Mouse (Mus musculus) neutrophil, adult 5-6 weeks (primary cell): ENCODE measurements around the gene Cd2bp2. TPM values are rescaled to one million over a fixed set of nuclear protein-coding genes. Genes with fewer than 3 reads are reported as not detected.
A peak's percentile ranks its signal among the peaks of the same experiment; 100 is the strongest.

ENCODE experiments used
- ATAC-seq: fragments of 151-379, 151-347 bp; 2 replicates; pipeline ENCODE4 v1.8.0; 2017; ENCODE audit warnings: mild to moderate bottlenecking, moderate TSS enrichment; ENCODE audit not compliant: insufficient number of reproducible peaks, poor library complexity, low FRiP score, severe bottlenecking; ENCODE audit errors: extremely low read depth
- total RNA-seq: library from RNA; stranded (forward); fragments of 200-1000 nt; gene quantifications from 2 replicates; pipeline ENCODE4 v1.2.3, GENCODE M21; 2017

Gene Cd2bp2
- total RNA-seq, 1 experiment from 2014 or later: 58.3 TPM

DNA sequence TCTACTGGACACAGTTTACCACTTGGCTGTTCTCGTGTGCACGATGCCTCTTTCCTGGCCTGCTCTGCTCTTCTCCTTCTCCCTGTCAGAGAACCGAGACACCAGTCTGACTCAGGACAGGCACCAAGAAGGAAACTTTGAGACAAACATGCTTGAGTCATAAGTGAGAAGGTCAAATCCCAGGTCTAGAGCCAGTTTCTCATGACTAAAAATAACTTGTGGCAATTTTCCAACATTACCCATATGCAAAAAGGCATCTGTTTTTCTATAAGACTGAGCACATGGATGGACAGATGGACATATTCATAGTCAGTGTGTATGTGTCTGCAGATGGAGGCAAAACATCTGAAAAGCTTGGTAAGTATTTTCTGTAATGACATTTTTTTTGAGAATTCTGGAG is 42.4 kb downstream of the Cd2bp2 start:
- ATAC-seq: no peak

GRCm38 (mm10) chr7:127152464-127152863 is 43.4 kb downstream of the Cd2bp2 start:
- no peak for ATAC-seq

GRCm38 (mm10) chr7:127147901-127148300 is 47.9 kb downstream of the Cd2bp2 start:
- ATAC-seq: no peak

GRCm38 (mm10) chr7:127146267-127146603 is 49.6 kb downstream of the Cd2bp2 start:
- ATAC-seq: no peak

GRCm38 (mm10) chr7:127145387-127146266 is 50.2 kb downstream of the Cd2bp2 start:
- ATAC-seq: no peak

GRCm38 (mm10) chr7:127144412-127144811 is 51.4 kb downstream of the Cd2bp2 start:
- peak; percentile 23; the same call in 1 of the 2 replicates for ATAC-seq

DNA sequence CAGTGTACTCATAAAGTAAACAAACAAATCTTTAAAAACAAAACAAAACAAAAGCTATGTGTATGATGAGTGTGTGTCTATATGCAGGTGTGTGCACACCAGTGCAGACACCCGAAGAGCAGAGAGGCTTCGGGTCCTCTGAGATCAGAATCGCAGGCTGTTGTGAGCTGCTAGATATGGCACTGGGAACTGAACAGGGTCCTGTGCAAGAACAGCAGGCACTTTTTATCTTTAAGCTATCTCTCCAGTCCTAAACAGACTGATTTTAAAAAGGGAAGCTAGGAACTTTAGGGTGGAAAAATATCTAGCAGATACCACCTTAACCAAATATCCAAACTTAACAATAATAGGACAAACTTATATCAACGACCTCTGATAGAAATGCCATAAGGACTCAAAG is 53.2 kb downstream of the Cd2bp2 start:
- no peak for ATAC-seq

- no peak for ATAC-seq
Measured at GRCm38 (mm10) chr7:127142214-127142613, 53.6 kb downstream of the Cd2bp2 start.

Other genes with a start within 250 kb of the Cd2bp2 start
- gene Asphd1, start 246.5 kb downstream of the Cd2bp2 start, total RNA-seq: not detected in 2 replicates
- gene Sez6l2, start 245.5 kb downstream of the Cd2bp2 start, total RNA-seq: 1.7 and 2.9 TPM in 2 replicates
- gene Cdipt, start 220.1 kb downstream of the Cd2bp2 start, total RNA-seq: 59.1 and 66.1 TPM in 2 replicates
- gene Cdiptos, start 220.0 kb downstream of the Cd2bp2 start, total RNA-seq: 2.2 and 2.3 TPM in 2 replicates
- 106 and 110 TPM in 2 replicates for gene Mvp, start 181.4 kb downstream of the Cd2bp2 start, total RNA-seq
- gene Pagr1b, start 179.6 kb downstream of the Cd2bp2 start, total RNA-seq: 8.4 and 32.4 TPM in 2 replicates
- 33.3 and 49.8 TPM in 2 replicates for gene Pagr1a, start 178.7 kb downstream of the Cd2bp2 start, total RNA-seq
- 22.7 and 34.7 TPM in 2 replicates for gene Gm42742, start 175.0 kb downstream of the Cd2bp2 start, total RNA-seq
- gene Prrt2, start 174.8 kb downstream of the Cd2bp2 start, total RNA-seq: 2.6 TPM in 1 of 2 replicates, not detected in the other
- 49.3 and 57.7 TPM in 2 replicates for gene Maz, start 169.0 kb downstream of the Cd2bp2 start, total RNA-seq
- gene Kif22, start 153.6 kb downstream of the Cd2bp2 start, total RNA-seq: 1.4 and 2.1 TPM in 2 replicates
- 2.1 TPM in 1 of 2 replicates, not detected in the other for gene Zg16, start 108.7 kb downstream of the Cd2bp2 start, total RNA-seq
- gene AI467606, start 104.7 kb downstream of the Cd2bp2 start, total RNA-seq: 156 and 166 TPM in 2 replicates
- gene Qprt, start 73.8 kb downstream of the Cd2bp2 start, total RNA-seq: 1.4 and 3.8 TPM in 2 replicates
- 66.1 and 71.7 TPM in 2 replicates for gene Spn, start 58.2 kb downstream of the Cd2bp2 start, total RNA-seq
- 92.2 and 99.7 TPM in 2 replicates for gene Tbc1d10b, start 12.4 kb upstream of the Cd2bp2 start, total RNA-seq
- 8.6 and 10.9 TPM in 2 replicates for gene Mylpf, start 12.8 kb upstream of the Cd2bp2 start, total RNA-seq
- gene Zfp553, start 37.0 kb upstream of the Cd2bp2 start, total RNA-seq: 17.9 and 18.5 TPM in 2 replicates
- gene Sept1, start 37.1 kb upstream of the Cd2bp2 start, total RNA-seq: 189 and 198 TPM in 2 replicates
- gene Zfp771, start 48.2 kb upstream of the Cd2bp2 start, total RNA-seq: 6.1 and 7.4 TPM in 2 replicates
- 6.8 and 8.0 TPM in 2 replicates for gene Dctpp1, start 64.7 kb upstream of the Cd2bp2 start, total RNA-seq
- 193 and 208 TPM in 2 replicates for gene Sephs2, start 78.0 kb upstream of the Cd2bp2 start, total RNA-seq
- gene Itgal, start 100.2 kb upstream of the Cd2bp2 start, total RNA-seq: 144 and 148 TPM in 2 replicates
- 5.4 and 6.8 TPM in 2 replicates for gene Zfp768, start 149.5 kb upstream of the Cd2bp2 start, total RNA-seq
- 23.5 and 24.2 TPM in 2 replicates for gene Zfp747, start 180.0 kb upstream of the Cd2bp2 start, total RNA-seq
- 7.7 and 8.7 TPM in 2 replicates for gene 9130019O22Rik, start 191.1 kb upstream of the Cd2bp2 start, total RNA-seq
- gene E430018J23Rik, start 197.6 kb upstream of the Cd2bp2 start, total RNA-seq: 7.7 and 9.8 TPM in 2 replicates
- gene Zfp764, start 210.8 kb upstream of the Cd2bp2 start, total RNA-seq: 19.3 and 24.2 TPM in 2 replicates
- gene Zfp688, start 226.0 kb upstream of the Cd2bp2 start, total RNA-seq: 21.1 and 22.7 TPM in 2 replicates